Mouse (Mus musculus) heart, embryonic 12.5 days (tissue): ENCODE measurements around the gene Gck. TPM values are rescaled to one million over a fixed set of nuclear protein-coding genes. Genes with fewer than 3 reads are reported as not detected.

ENCODE experiments used
- ATAC-seq: fragments of 200-750 bp; cut with Nextera tagmentation; 2 replicates; pipeline ENCODE4 v1.8.0; 2017; ENCODE audit warnings: moderate TSS enrichment, moderate library complexity; ENCODE audit not compliant: insufficient number of reproducible peaks, low FRiP score
- H3K27ac ChIP-seq: fragments of 300-500 bp; sonication (generic); 2 replicates; pipeline ENCODE4 v1.5.1; 2016; ENCODE audit warnings: mild to moderate bottlenecking, moderate library complexity; ENCODE audit not compliant: poor library complexity, severe bottlenecking
- H3K27me3 ChIP-seq: fragments of 300-500 bp; sonication (generic); replicated peaks from 2 replicates; pipeline ENCODE4 v1.6.1; 2016; ENCODE audit warnings: mild to moderate bottlenecking, moderate library complexity
- H3K36me3 ChIP-seq: fragments of 300-500 bp; sonication (generic); 2 replicates; pipeline ENCODE4 v1.6.1; 2016; ENCODE audit warnings: mild to moderate bottlenecking, moderate library complexity
- H3K4me1 ChIP-seq: fragments of 300-500 bp; sonication (generic); replicated peaks from 2 replicates; pipeline ENCODE4 v1.6.1; 2016; ENCODE audit warnings: mild to moderate bottlenecking
- H3K4me2 ChIP-seq: fragments of 300-500 bp; sonication (generic); 2 replicates; pipeline ENCODE4 v1.6.1; 2016; ENCODE audit warnings: mild to moderate bottlenecking, moderate library complexity
- H3K4me3 ChIP-seq: fragments of 300-500 bp; sonication (generic); 2 replicates; pipeline ENCODE4 v1.5.1; 2016; ENCODE audit warnings: mild to moderate bottlenecking
- H3K9ac ChIP-seq: fragments of 300-500 bp; sonication (generic); 2 replicates; pipeline ENCODE4 v1.6.1; 2016; ENCODE audit warnings: mild to moderate bottlenecking, moderate library complexity
- H3K9me3 ChIP-seq: fragments of 300-500 bp; sonication (generic); replicated peaks from 2 replicates; pipeline ENCODE4 v1.6.1; 2016; ENCODE audit warnings: mild to moderate bottlenecking, moderate library complexity
- WGBS: fragments of 180-500 bp; shearing (Covaris S2); methylation state at CpG from one replicate; pipeline ENCODE4 v1.1.7; 2016; 5-methylcytosine and 5-hydroxymethylcytosine counted together
- polyA plus RNA-seq: library from polyadenylated mRNA; unstranded; fragments of >200 nt; fragmentation: Nextera tagmentation; extraction: Ambion mirVana; gene quantifications from 2 replicates; pipeline ENCODE4 v1.2.1, GENCODE M21; 2016

The Gck gene
- polyA plus RNA-seq = 2.2 and 2.8 TPM in 2 replicates

DNA sequence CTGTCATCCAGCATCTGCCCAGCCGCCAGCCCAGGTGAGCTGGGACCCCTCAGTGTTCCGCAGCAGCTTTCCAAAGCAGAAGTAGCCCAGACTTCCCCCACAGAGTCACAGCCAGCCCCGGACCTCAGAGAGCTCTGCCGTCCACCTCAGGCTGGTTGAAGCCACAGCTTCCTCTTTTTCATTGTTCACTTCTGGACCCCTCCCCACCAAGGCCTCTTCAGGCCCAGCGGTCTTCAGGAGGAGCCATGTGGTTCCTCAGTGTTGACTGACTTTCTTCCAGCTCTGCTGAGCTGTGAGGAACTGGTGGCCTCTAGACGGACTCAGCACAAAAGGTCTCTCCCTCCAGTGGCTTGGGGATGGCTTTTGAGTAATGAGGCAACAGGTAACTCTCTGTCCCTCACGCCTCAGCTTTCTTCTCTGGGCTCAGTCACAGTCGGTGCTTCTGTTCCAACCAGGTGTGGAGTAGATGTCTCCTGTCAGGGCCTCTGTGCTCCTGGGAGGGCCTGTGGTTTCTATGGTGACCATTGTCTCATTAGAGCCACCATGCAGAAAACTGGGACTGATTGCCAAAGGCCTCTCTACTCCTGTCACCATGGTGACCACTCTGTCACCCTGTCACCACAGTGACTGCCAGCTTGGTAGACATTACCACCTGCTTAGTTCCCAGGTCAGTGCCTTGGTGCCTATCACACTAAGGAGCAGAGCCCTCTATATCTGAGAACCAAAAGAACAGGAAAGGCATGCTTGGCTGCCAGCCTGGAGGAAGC, at the start of gene Gck:
TSS of gene Gck (minus strand) at position 496 of the 767 bp plus-strand sequence.
- Histone ChIP-seq H3K27ac (no peak within 1 kb of the TSS), H3K27me3 (no peaks in the 10 kb centered on the region), H3K9ac (no peak within 1 kb of the TSS), H3K4me2 (no peak within 1 kb of the TSS), H3K36me3 (no peaks in the 10 kb centered on the region), H3K9me3 (no peaks in the 10 kb centered on the region), H3K4me3 (no peak within 1 kb of the TSS), H3K4me1 (peaks cover 29% of the 10 kb centered on the region)
- 62% methylated on average over 8 of the region's 8 CpGs for WGBS
- ATAC-seq = no peak

DNA sequence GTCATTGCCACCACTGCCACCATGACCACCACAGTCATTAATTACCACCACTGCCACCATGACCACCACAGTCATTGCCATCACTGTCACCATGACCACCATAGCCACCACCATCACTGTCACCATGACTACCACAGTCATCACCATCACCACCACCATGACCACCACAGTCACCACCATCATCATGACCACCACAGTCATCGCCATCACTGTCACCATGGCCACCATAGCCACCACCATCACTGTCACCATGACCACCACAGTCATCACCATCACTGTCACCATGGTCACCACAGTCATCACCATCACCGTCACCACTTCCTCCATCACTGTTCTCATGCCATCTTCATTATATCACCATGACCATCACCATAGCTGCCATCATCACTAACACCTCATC, 48.6 kb upstream of the Gck start:
- Histone ChIP-seq H3K4me2 (no peak overlapping the region), H3K9ac (no peak overlapping the region), H3K27me3 (no peaks in the 10 kb centered on the region), H3K36me3 (no peaks in the 10 kb centered on the region), H3K27ac (no peak overlapping the region), H3K4me3 (no peak overlapping the region), H3K9me3 (no peaks in the 10 kb centered on the region), H3K4me1 (peaks cover 48% of the 10 kb centered on the region)
- WGBS = 91% methylated on average over 2 of the region's 2 CpGs
- ATAC-seq = no peak

DNA sequence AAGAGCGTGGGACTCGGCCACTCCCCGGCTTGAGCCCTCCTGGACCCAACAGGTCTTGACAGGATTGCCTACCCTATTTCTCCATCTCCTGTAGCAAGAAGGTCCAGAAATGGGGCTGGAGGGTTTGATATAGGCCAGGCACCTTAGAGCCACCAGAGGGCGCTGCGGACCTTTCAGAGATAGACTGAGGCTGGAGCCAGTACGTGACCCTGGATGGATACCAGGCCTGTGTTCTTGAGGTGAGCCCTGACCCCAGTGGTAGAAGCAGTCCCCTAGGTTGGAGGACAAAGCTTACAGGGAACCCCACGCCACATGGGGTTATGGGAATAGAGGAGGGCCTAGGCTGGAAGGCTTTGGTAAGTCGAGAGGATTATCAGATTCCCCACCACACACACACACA, 46.1 kb upstream of the Gck start:
- ATAC-seq = no peak
- no peak overlapping the region for H3K4me2 ChIP-seq
- no peak overlapping the region for H3K9ac ChIP-seq
- H3K9me3 ChIP-seq = no peaks in the 10 kb centered on the region
- H3K27me3 ChIP-seq = no peaks in the 10 kb centered on the region
- no peaks in the 10 kb centered on the region for H3K36me3 ChIP-seq
- WGBS = 15% methylated on average over 8 of the region's 8 CpGs
- no peak overlapping the region for H3K4me3 ChIP-seq
- peaks cover 23% of the 10 kb centered on the region for H3K4me1 ChIP-seq
- no peak overlapping the region for H3K27ac ChIP-seq

DNA sequence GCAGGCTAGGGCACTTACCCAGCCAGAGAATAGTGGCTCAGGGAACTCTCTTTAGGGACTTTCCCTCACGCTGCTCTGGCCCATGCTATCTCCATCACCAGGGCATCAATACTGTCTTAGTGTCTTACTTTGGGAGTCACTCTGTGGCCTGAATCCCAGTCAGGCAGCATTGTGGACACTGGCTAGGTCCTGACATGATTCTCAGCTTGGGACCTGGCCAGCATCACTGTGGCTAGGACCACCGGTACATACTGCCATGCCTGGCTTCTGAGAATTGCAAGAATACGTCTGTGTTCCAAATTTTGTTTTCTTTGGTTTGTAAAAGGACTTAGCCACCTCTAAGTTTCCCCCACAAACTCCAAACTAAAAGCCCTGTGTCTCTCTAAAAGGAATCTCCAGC, 45.0 kb upstream of the Gck start:
- H3K9ac ChIP-seq = no peak overlapping the region
- ATAC-seq = no peak
- 65% methylated on average over 3 of the region's 3 CpGs for WGBS

DNA sequence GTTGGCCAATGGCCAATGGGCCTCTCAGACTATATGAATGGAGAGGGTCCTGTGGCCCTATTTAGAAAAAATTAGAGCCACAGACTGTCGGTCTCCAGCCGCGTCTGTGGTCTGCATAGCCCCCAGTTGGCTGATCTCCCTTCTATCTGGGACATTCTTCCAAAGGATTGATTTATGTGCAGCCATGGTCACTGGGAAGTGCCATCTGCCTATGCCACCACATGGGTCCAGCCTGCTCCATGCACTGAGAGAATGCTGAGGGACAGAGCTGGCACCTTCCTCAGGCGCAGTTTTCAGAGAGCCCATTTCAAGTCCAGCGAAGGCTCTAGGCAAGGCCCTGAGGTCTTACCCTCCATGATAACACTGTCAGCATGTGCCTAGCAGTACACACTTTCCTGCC, 44.3 kb upstream of the Gck start:
- no peak overlapping the region for H3K27ac ChIP-seq
- H3K9me3 ChIP-seq = no peaks in the 10 kb centered on the region
- H3K36me3 ChIP-seq = no peaks in the 10 kb centered on the region
- H3K4me2 ChIP-seq = no peak overlapping the region
- 90% methylated on average over 5 of the region's 5 CpGs for WGBS
- no peak overlapping the region for H3K4me3 ChIP-seq
- peaks cover 7% of the 10 kb centered on the region for H3K4me1 ChIP-seq
- H3K9ac ChIP-seq = no peak overlapping the region
- ATAC-seq = no peak
- no peaks in the 10 kb centered on the region for H3K27me3 ChIP-seq

More for the DNA sequence above, 45.0 kb upstream of the Gck start:
- no peaks in the 10 kb centered on the region for H3K27me3 ChIP-seq
- no peaks in the 10 kb centered on the region for H3K9me3 ChIP-seq
- H3K4me2 ChIP-seq = no peak overlapping the region
- no peak overlapping the region for H3K4me3 ChIP-seq
- no peaks in the 10 kb centered on the region for H3K36me3 ChIP-seq
- no peak overlapping the region for H3K27ac ChIP-seq
- H3K4me1 ChIP-seq = peaks cover 13% of the 10 kb centered on the region

DNA sequence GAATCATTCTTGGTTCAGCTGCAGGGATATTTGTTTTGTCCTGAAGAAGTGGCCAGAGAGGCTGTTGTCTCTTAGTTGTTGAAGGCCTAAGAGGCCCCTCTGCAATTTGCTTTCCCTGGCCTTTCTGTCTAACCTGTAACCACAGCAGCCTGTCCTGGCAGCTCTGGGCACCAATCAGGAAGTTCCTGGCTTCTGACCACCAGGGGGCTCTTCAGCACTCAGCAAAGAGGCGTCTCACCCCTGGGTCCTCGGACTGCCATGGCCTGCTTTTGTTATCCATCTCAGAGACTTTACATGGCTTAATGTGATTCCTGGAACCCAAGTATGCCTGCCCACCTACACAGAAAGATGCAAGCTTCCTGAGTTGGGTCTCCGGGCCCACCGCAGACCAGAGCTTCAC, 41.0 kb upstream of the Gck start:
- H3K4me1 ChIP-seq = no peaks in the 10 kb centered on the region
- H3K27me3 ChIP-seq = 0 out of 2 replicates have a peak, but pooled peaks cover 4% of the 10 kb centered on the region
- H3K4me3 ChIP-seq = no peak overlapping the region
- ATAC-seq = no peak
- no peaks in the 10 kb centered on the region for H3K36me3 ChIP-seq
- 29% methylated on average over 4 of the region's 4 CpGs for WGBS
- H3K9me3 ChIP-seq = no peaks in the 10 kb centered on the region
- no peak overlapping the region for H3K27ac ChIP-seq
- no peak overlapping the region for H3K9ac ChIP-seq
- H3K4me2 ChIP-seq = no peak overlapping the region

DNA sequence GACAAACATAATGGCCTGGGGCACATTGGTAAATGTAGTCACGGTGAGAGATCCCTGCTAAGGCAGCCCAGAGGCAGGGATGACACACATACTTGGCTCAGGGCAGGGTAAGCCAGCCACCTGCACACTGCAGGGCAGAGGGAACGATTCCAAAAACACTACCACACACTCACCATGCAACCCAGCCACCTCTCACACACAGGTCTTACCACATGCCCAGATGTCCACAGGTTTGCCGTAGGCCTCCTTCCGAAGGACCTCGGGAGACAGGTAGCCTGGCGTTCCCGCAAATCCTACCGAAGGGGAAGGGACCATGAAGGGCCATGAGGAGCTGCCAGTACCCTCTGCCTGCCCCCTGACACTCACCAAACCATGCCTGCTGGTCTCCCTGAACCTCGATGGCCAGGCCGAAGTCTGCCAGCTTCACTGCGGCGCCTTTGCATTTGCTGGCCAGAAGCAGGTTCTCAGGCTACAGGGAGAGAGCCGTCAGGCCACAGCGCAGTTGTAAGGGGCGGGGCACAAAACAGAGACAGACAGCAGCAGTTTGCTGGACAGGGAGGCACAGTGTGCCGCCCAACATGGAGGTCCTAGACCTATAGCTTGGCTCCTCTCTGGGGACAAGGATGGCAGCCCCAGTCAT, 40.2 kb upstream of the Gck start:
- 77% methylated on average over 16 of the region's 16 CpGs for WGBS
- no peak overlapping the region for H3K4me3 ChIP-seq

DNA sequence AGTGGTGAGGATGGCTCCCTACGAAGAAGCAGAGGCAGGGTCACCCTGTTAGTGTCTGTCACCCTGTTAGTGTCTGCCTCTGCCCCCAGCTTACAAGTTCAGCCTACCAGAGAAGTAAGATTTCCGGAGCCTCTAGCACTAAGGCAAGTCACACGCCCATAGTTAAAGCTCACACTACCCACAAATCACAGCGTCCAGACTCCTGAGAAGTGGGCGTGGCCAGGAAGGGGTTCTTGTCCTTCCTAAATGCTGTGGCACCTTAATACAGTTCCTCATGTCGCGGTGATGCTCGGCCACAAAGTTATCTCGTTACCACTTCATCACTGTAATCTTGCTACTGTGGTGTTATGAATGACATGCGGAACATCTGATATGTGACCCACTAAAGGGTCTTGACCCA, 38.2 kb upstream of the Gck start:
- 0 out of 2 replicates have a peak, but pooled peaks cover 4% of the 10 kb centered on the region for H3K27me3 ChIP-seq
- H3K9ac ChIP-seq = no peak overlapping the region
- WGBS = 70% methylated on average over 10 of the region's 10 CpGs
- H3K27ac ChIP-seq = no peak overlapping the region
- ATAC-seq = no peak
- H3K9me3 ChIP-seq = no peaks in the 10 kb centered on the region
- no peaks in the 10 kb centered on the region for H3K4me1 ChIP-seq
- no peak overlapping the region for H3K4me3 ChIP-seq
- H3K4me2 ChIP-seq = no peak overlapping the region
- no peaks in the 10 kb centered on the region for H3K36me3 ChIP-seq

More for the DNA sequence above, 40.2 kb upstream of the Gck start:
- Histone ChIP-seq H3K27me3 (0 out of 2 replicates have a peak, but pooled peaks cover 4% of the 10 kb centered on the region), H3K9ac (no peak overlapping the region), H3K4me2 (no peak overlapping the region), H3K27ac (no peak overlapping the region), H3K36me3 (no peaks in the 10 kb centered on the region), H3K9me3 (no peaks in the 10 kb centered on the region), H3K4me1 (no peaks in the 10 kb centered on the region)
- no peak for ATAC-seq

DNA sequence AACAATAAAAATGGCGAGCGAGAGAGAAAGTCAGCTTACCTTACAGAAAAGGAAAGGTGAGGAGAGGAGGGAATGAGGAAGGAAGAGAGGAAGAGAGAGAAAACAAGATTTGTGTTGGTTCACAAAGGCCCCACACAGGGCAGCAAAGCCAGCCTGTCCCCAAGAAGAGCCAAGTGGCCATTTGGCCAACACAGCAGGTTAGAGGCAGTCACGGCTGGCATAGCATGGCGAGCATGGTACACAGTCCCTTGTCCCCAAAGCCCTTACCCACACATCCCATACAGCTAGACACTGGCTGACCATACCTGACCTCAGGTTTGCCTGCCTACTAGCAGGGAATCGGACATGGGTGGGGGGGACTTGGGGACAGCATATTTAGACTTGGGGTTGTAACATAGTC, 33.7 kb upstream of the Gck start:
- H3K9me3 ChIP-seq = no peaks in the 10 kb centered on the region
- H3K36me3 ChIP-seq = no peaks in the 10 kb centered on the region
- no peak for ATAC-seq
- no peaks in the 10 kb centered on the region for H3K4me1 ChIP-seq
- no peak overlapping the region for H3K9ac ChIP-seq
- no peak overlapping the region for H3K4me2 ChIP-seq
- 0 out of 2 replicates have a peak, but pooled peaks cover 4% of the 10 kb centered on the region for H3K27me3 ChIP-seq
- no peak overlapping the region for H3K27ac ChIP-seq
- 70% methylated on average over 5 of the region's 5 CpGs for WGBS
- H3K4me3 ChIP-seq = no peak overlapping the region

DNA sequence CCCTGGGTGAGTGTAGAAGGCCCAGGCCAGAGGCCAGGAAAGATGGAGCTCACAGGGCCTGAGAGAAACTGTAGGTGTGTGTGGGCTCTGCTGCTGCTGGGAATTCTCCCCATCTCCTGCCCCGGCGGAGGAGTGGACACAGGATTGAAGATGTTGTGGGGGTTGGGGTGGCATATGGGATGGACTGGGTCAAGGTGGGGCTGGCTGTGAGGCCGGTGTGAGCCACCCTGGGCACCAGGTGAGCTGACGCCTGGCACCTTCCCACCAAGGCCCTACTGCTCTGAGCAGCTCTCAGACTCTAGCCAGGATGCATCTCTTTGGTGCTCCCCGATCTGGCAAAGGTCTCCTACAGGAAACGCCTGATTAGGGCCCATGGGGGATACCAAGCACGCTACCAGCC, 31.4 kb upstream of the Gck start:
- Histone ChIP-seq H3K4me1 (0 out of 2 replicates have a peak, but pooled peaks cover 1% of the 10 kb centered on the region), H3K27ac (no peak overlapping the region), H3K4me3 (no peak overlapping the region), H3K4me2 (no peak overlapping the region), H3K36me3 (no peaks in the 10 kb centered on the region), H3K9ac (no peak overlapping the region), H3K9me3 (no peaks in the 10 kb centered on the region), H3K27me3 (no peaks in the 10 kb centered on the region; the same call in 1 of the 2 replicates)
- ATAC-seq = no peak
- WGBS = 80% methylated on average over 7 of the region's 7 CpGs

DNA sequence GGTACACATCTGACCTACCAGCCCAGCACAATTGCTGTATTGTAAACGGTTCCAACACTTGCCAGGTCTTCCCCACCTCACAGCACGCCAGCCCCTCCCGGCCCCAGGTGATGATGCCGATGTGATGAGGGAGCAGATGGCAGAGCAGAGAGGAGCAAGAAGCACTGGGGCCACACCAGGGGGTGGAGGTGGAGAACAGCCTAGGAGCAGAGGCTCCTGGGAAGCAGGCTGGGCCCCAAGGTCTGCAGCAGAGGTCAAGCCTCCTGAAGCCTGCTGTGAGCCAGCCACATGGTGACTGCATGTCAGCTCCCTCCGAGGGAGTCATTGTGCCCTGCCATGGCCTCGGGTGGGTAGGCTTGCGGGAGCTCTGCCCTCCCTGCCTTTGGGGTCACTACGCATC, 30.7 kb upstream of the Gck start:
- H3K9ac ChIP-seq = no peak overlapping the region
- ATAC-seq = no peak
- no peak overlapping the region for H3K27ac ChIP-seq
- H3K27me3 ChIP-seq = no peaks in the 10 kb centered on the region; the same call in 1 of the 2 replicates
- no peaks in the 10 kb centered on the region for H3K36me3 ChIP-seq
- H3K9me3 ChIP-seq = no peaks in the 10 kb centered on the region
- H3K4me2 ChIP-seq = no peak overlapping the region
- H3K4me3 ChIP-seq = no peak overlapping the region
- WGBS = 64% methylated on average over 8 of the region's 8 CpGs
- 0 out of 2 replicates have a peak, but pooled peaks cover 7% of the 10 kb centered on the region for H3K4me1 ChIP-seq
